Mouse (Mus musculus) naive thymus-derived CD4-positive, alpha-beta T cell, adult 2 months (primary cell): Measurements from ENCODE around the gene Igf1.

ENCODE experiments used
- DNase-seq: peaks from one replicate; pipeline ENCODE4 v3.0.0-alpha.2; 2011; ENCODE audit warnings: low read depth

Igf1 gene

GRCm38 (mm10) chr10:87858013-87858806, at the start of gene Igf1:
TSS of gene Igf1 (plus strand) at chr10:87858265.
- DNase-seq: no peak

- no peak for DNase-seq
Measured at GRCm38 (mm10) chr10:87812157-87813072, 45.6 kb upstream of the Igf1 start.

- no peak for DNase-seq
Measured at GRCm38 (mm10) chr10:87813073-87813590, 44.9 kb upstream of the Igf1 start.

- no peak for DNase-seq
Measured at GRCm38 (mm10) chr10:87816861-87817260, 41.2 kb upstream of the Igf1 start.

GRCm38 (mm10) chr10:87817786-87818185, 40.3 kb upstream of the Igf1 start:
- no peak for DNase-seq

- DNase-seq: no peak
Measured at GRCm38 (mm10) chr10:87821906-87822305, 36.2 kb upstream of the Igf1 start.

- DNase-seq: no peak
Measured at GRCm38 (mm10) chr10:87830012-87830411, 28.1 kb upstream of the Igf1 start.

GRCm38 (mm10) chr10:87830639-87831038, 27.4 kb upstream of the Igf1 start:
- no peak for DNase-seq

- DNase-seq: no peak
Measured at GRCm38 (mm10) chr10:87832101-87832500, 26.0 kb upstream of the Igf1 start.

- DNase-seq: no peak
Measured at GRCm38 (mm10) chr10:87839454-87839853, 18.6 kb upstream of the Igf1 start.

GRCm38 (mm10) chr10:87842501-87842900, 15.6 kb upstream of the Igf1 start:
- no peak for DNase-seq

- DNase-seq: no peak
Measured at GRCm38 (mm10) chr10:87844917-87845552, 13.0 kb upstream of the Igf1 start.

- no peak for DNase-seq
Measured at GRCm38 (mm10) chr10:87847882-87848281, 10.2 kb upstream of the Igf1 start.

GRCm38 (mm10) chr10:87848419-87848818, 9.6 kb upstream of the Igf1 start:
- no peak for DNase-seq

GRCm38 (mm10) chr10:87851492-87851891, 6.6 kb upstream of the Igf1 start:
- no peak for DNase-seq

- peak; percentile 33 for DNase-seq
Measured at GRCm38 (mm10) chr10:87854408-87854807, 3.7 kb upstream of the Igf1 start.

- DNase-seq: no peak
Measured at GRCm38 (mm10) chr10:87855423-87856122, 2.5 kb upstream of the Igf1 start.

GRCm38 (mm10) chr10:87857215-87857955, 680 bp upstream of the Igf1 start:
- no peak for DNase-seq

- no peak for DNase-seq
Measured at GRCm38 (mm10) chr10:87858939-87859338, 874 bp downstream of the Igf1 start.

GRCm38 (mm10) chr10:87859453-87859852, 1.4 kb downstream of the Igf1 start:
- no peak for DNase-seq
